Mouse (Mus musculus) E14TG2a.4 (cell line): Measurements from ENCODE around the gene Cdhr4.

ENCODE experiments used
- H3K27me3 ChIP-seq: 2 replicates; pipeline ENCODE4 v1.6.1; 2014; ENCODE audit warnings: low read length, control low read depth; ENCODE audit not compliant: insufficient read depth
- H3K36me3 ChIP-seq: 2 replicates; pipeline ENCODE4 v1.6.1; 2014; ENCODE audit warnings: low read length, control low read depth; ENCODE audit not compliant: insufficient read depth
- H3K4me1 ChIP-seq: replicated peaks from 2 replicates; pipeline ENCODE4 v1.6.1; 2014; ENCODE audit warnings: low read depth, low read length, control low read depth
- H3K4me3 ChIP-seq: replicated peaks from 2 replicates; pipeline ENCODE4 v1.5.1; 2014; ENCODE audit warnings: mild to moderate bottlenecking, low read length
- H3K9me3 ChIP-seq: 2 replicates; pipeline ENCODE4 v1.6.1; 2014; ENCODE audit warnings: low read length, control low read depth
- CTCF ChIP-seq: conservative IDR thresholded peaks from 2 replicates; pipeline ENCODE4 v1.5.1; 2014; ENCODE audit warnings: low read length
- NANOG ChIP-seq: IDR thresholded peaks from 2 replicates; pipeline ENCODE4 v1.6.1; 2014; ENCODE audit warnings: borderline replicate concordance, low read length, mixed read lengths
- POU5F1 ChIP-seq: IDR thresholded peaks from 2 replicates; pipeline ENCODE4 v1.6.1; 2014; ENCODE audit warnings: low read length, borderline replicate concordance

Cdhr4 gene

DNA sequence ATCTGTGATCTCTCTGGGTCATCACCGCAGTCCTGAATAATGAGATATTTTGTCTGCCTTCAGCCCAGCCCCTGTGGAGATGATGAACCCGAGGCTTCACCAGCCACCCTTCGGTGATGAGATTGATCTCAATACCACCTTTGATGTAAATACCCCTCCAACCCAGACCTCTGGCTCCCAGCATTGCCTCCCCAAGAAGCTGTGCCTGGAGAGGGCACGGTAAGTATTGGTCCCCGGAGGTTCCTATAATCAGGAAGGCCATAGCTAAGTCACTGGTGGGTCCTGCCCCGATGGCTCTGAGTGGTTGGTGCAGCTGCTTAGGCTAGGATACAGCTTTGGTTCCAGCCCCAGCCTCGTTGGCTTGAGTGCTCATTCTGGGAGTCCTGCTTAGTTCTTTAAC is 23.8 kb upstream of the Cdhr4 start:
- no peak overlapping the region for H3K4me3 ChIP-seq
- no peaks in the 10 kb centered on the region for H3K27me3 ChIP-seq
- TF ChIP-seq NANOG, result no peak
- no peak for TF ChIP-seq CTCF
- TF ChIP-seq POU5F1, result no peak
- peaks cover 48% of the 10 kb centered on the region for H3K4me1 ChIP-seq
- H3K9me3 ChIP-seq, result no peaks in the 10 kb centered on the region
- peaks cover 100% of the 10 kb centered on the region for H3K36me3 ChIP-seq

DNA sequence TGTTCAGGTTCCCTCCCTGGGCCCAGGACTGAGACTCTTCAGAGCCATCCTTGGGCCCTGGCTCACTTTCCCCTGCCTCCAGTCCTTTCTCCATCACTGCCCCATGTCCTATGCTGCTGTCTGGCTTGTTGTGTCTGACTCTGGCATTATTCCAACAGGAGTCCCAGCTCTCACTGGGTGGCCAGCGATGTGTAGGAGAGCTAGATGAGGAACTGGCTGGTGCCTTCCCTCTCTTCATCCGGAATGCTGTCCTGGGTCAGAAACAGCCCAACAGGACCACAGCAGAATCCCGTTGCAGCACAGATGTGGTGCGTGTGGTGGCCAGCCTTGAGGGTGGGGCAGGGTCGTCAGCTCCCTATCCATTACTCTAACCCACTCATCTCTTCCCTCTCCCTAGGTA is 22.0 kb upstream of the Cdhr4 start:
- no peak for TF ChIP-seq NANOG
- no peak for TF ChIP-seq POU5F1
- TF ChIP-seq CTCF, result no peak

GRCm38 (mm10) chr9:107971690-107972541 is 20.4 kb upstream of the Cdhr4 start:
- TF ChIP-seq CTCF (no peak), NANOG (peak; percentile 46; the same call in 1 of the 2 replicates), POU5F1 (no peak)
- H3K4me1 ChIP-seq, result peaks cover 31% of the 10 kb centered on the region
- H3K27me3 ChIP-seq, result peaks cover 6% of the 10 kb centered on the region; the same call in 1 of the 2 replicates
- no peaks in the 10 kb centered on the region for H3K9me3 ChIP-seq
- no peak overlapping the region for H3K4me3 ChIP-seq
- peaks cover 67% of the 10 kb centered on the region for H3K36me3 ChIP-seq

More for the DNA sequence above, 22.0 kb upstream of the Cdhr4 start:
- peaks cover 31% of the 10 kb centered on the region for H3K4me1 ChIP-seq
- no peaks in the 10 kb centered on the region for H3K9me3 ChIP-seq
- H3K27me3 ChIP-seq, result no peaks in the 10 kb centered on the region
- peaks cover 83% of the 10 kb centered on the region for H3K36me3 ChIP-seq
- no peak overlapping the region for H3K4me3 ChIP-seq

- Histone ChIP-seq H3K9me3 (no peaks in the 10 kb centered on the region), H3K4me1 (peaks cover 29% of the 10 kb centered on the region), H3K27me3 (peaks cover 22% of the 10 kb centered on the region), H3K36me3 (peaks cover 40% of the 10 kb centered on the region), H3K4me3 (no peak overlapping the region)
- no peak for TF ChIP-seq POU5F1
- no peak for TF ChIP-seq NANOG
- TF ChIP-seq CTCF, result no peak
Measured at GRCm38 (mm10) chr9:107974491-107975171, 17.7 kb upstream of the Cdhr4 start.

GRCm38 (mm10) chr9:107975399-107976386 is 16.6 kb upstream of the Cdhr4 start, which contains the start of gene Uba7:
Gene Uba7 (plus strand): TSS chr9:107975505.
- no peak for TF ChIP-seq NANOG
- TF ChIP-seq CTCF, result no peak
- no peak for TF ChIP-seq POU5F1
- no peak within 1 kb of the TSS for H3K4me3 ChIP-seq
- peaks cover 29% of the 10 kb centered on the region for H3K36me3 ChIP-seq
- H3K27me3 ChIP-seq, result peaks cover 29% of the 10 kb centered on the region
- peaks cover 18% of the 10 kb centered on the region for H3K4me1 ChIP-seq
- H3K9me3 ChIP-seq, result no peaks in the 10 kb centered on the region

DNA sequence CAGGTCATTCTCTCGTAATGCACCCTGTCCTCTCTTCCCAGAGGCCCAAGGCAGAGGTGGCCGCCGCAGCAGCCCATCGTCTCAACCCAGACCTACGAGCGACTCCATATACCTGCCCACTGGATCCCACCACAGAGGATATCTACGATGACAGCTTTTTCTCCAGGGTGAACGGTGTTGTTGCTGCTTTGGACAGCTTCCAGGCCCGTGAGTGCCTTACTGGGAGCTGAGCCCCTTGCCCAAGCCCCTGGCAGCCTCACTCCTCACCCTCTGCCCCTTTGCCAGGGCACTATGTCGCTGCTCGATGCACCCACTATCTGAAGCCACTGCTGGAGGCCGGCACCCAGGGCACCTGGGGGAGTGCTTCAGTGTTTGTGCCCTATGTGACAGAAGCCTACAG is 13.5 kb upstream of the Cdhr4 start:
- Histone ChIP-seq H3K27me3 (peaks cover 60% of the 10 kb centered on the region), H3K9me3 (no peaks in the 10 kb centered on the region), H3K4me3 (no peak overlapping the region), H3K36me3 (no peaks in the 10 kb centered on the region), H3K4me1 (peaks cover 23% of the 10 kb centered on the region)
- TF ChIP-seq CTCF, result no peak
- no peak for TF ChIP-seq POU5F1
- no peak for TF ChIP-seq NANOG

- no peaks in the 10 kb centered on the region for H3K36me3 ChIP-seq
- H3K27me3 ChIP-seq, result peaks cover 70% of the 10 kb centered on the region
- H3K4me3 ChIP-seq, result no peak overlapping the region
- no peak for TF ChIP-seq POU5F1
- no peak for TF ChIP-seq CTCF
- TF ChIP-seq NANOG, result no peak
- H3K9me3 ChIP-seq, result no peaks in the 10 kb centered on the region
- H3K4me1 ChIP-seq, result peaks cover 41% of the 10 kb centered on the region
Measured at GRCm38 (mm10) chr9:107981684-107982605, 10.4 kb upstream of the Cdhr4 start.
